Mouse (Mus musculus): ENCODE data around the gene Psen2. TPM values are rescaled to one million over a fixed set of nuclear protein-coding genes. Genes with fewer than 3 reads are reported as not detected.

Gene Psen2
- polyA plus RNA-seq, 1 experiment from 2014 or later = 13.8 TPM

GRCm38 (mm10) chr1:180179100-180179499, 84.1 kb downstream of the Psen2 start:
- Histone ChIP-seq H3K9me3 (no peaks in the 10 kb centered on the region), H3K4me2 (replicated peaks) (no peak overlapping the region), H3K27me3 (no peaks in the 10 kb centered on the region), H3K27ac (replicated peaks) (no peak overlapping the region), H3K9ac (replicated peaks) (no peak overlapping the region), H3K36me3 (no peaks in the 10 kb centered on the region), H3K4me3 (no peak overlapping the region), H3K4me1 (no peaks in the 10 kb centered on the region)
- WGBS = 92% methylated on average over 4 of the region's 4 CpGs
- ATAC-seq (replicated peaks) = no peak

- no peaks in the 10 kb centered on the region for H3K27me3 ChIP-seq
- no peak for ATAC-seq (replicated peaks)
- no peak overlapping the region for H3K27ac ChIP-seq (replicated peaks)
- H3K4me2 ChIP-seq (replicated peaks) = no peak overlapping the region
- H3K4me1 ChIP-seq = no peaks in the 10 kb centered on the region
- H3K36me3 ChIP-seq = no peaks in the 10 kb centered on the region
- WGBS = 82% methylated on average over 9 of the region's 9 CpGs
- no peaks in the 10 kb centered on the region for H3K9me3 ChIP-seq
- no peak overlapping the region for H3K9ac ChIP-seq (replicated peaks)
- no peak overlapping the region for H3K4me3 ChIP-seq
These were observed 84.9 kb downstream of the Psen2 start for GRCm38 (mm10) chr1:180178340-180178739.

Other genes with a start within 250 kb of the Psen2 start
- gene Coq8a, start 63.8 kb downstream of the Psen2 start, polyA plus RNA-seq (2015; fragmentation: Nextera tagmentation; extraction: Ambion mirVana) = 4.5 and 4.6 TPM in 2 replicates
- gene Itpkb, start 67.0 kb upstream of the Psen2 start, polyA plus RNA-seq (2015; fragmentation: Nextera tagmentation; extraction: Ambion mirVana) = 2.3 and 2.4 TPM in 2 replicates
- 4.1 and 4.2 TPM in 2 replicates for gene Stum, start 220.1 kb upstream of the Psen2 start, polyA plus RNA-seq (2015; fragmentation: Nextera tagmentation; extraction: Ambion mirVana)